In the genomic region with DNA sequence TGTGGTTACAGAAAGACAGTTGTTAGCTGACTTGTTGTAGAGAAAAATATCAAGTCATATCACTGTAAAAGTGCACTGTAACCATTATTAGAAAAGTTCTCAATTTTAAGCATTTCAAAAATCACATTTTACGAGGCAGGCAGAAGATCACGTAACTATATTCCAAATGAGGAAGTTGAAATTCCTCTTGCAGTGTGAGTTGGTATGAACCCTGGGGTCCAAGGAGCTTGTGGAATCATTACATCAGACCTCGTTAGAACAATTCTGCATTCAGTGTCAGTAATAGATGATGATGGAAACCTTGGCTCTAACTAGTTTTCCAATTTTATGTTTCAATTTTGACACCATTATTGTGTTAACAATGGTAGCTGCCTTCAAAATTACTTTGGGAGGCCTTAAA, we compare ENCODE assay signal across 14 mouse cellular contexts.
"Had no signal": no experiment of that assay in that cellular context is flagged by ENCODE, and none has a peak within 500 bp of the region (broad histone marks: within the 10 kb centered on the region; RNA-seq: fewer than 3 reads in every experiment).

No protein-coding gene starts in this region.

- H3K27me3 ChIP-seq: midbrain, embryonic 13.5 days; midbrain, embryonic 15.5 days; neural tube, embryonic 12.5 days; stomach, embryonic 15.5 days had no signal

- H3K36me3 ChIP-seq: midbrain, embryonic 10.5 days; midbrain, embryonic 13.5 days; midbrain, embryonic 15.5 days; neural tube, embryonic 12.5 days; stomach, embryonic 15.5 days had no signal

- DNase-seq: lung, adult 18-20 months; lung, embryonic 14.5 days; lung, postnatal 10 days; lung, postnatal 4 days; right cerebral cortex, postnatal 14 days; thymus, adult 2 months; thymus, postnatal 25 days; thymus, postnatal 4 days had no signal

- ATAC-seq: midbrain, embryonic 13.5 days; midbrain, embryonic 15.5 days had no signal

- H3K9ac ChIP-seq: lung, embryonic 14.5 days; midbrain, embryonic 13.5 days; midbrain, embryonic 15.5 days; neural tube, embryonic 12.5 days; stomach, embryonic 15.5 days had no signal

- H3K4me2 ChIP-seq: lung, embryonic 14.5 days; midbrain, embryonic 13.5 days; midbrain, embryonic 15.5 days; neural tube, embryonic 12.5 days; stomach, embryonic 15.5 days had no signal

- H3K9me3 ChIP-seq: midbrain, embryonic 10.5 days; midbrain, embryonic 13.5 days; midbrain, embryonic 15.5 days; neural tube, embryonic 12.5 days; stomach, embryonic 15.5 days had no signal

- H3K27ac ChIP-seq: midbrain, embryonic 10.5 days; midbrain, embryonic 13.5 days; midbrain, embryonic 15.5 days; neural tube, embryonic 12.5 days; stomach, embryonic 15.5 days; stomach, postnatal 0 days had no signal

- H3K4me3 ChIP-seq: midbrain, embryonic 10.5 days; midbrain, embryonic 13.5 days; midbrain, embryonic 15.5 days; neural tube, embryonic 12.5 days; stomach, embryonic 15.5 days had no signal

- H3K4me1 ChIP-seq: midbrain, embryonic 10.5 days; midbrain, embryonic 13.5 days; midbrain, embryonic 15.5 days; neural tube, embryonic 12.5 days; stomach, embryonic 15.5 days had no signal
